Mouse (Mus musculus) liver, embryonic 14.5 days (tissue): ENCODE results near the gene Col4a2. TPM values are rescaled to one million over a fixed set of nuclear protein-coding genes. Genes with fewer than 3 reads are reported as not detected.

Experiments
- ATAC-seq: fragments of 200-750 bp; cut with Nextera tagmentation; 2 replicates; pipeline ENCODE4 v1.8.0; 2017; ENCODE audit warnings: moderate number of reproducible peaks, mild to moderate bottlenecking, moderate library complexity; ENCODE audit not compliant: insufficient read depth
- DNase-seq, 3 experiments: peaks; one replicate each; pipeline ENCODE4 v3.0.0-alpha.2; 2012 to 2013; ENCODE audit warnings: low read depth in 3 of 3, low spot score in 3 of 3
- H3K27ac ChIP-seq: fragments of 300-500 bp; sonication (generic); 2 replicates; pipeline ENCODE4 v1.5.1; 2014; ENCODE audit warnings: moderate library complexity, mild to moderate bottlenecking, control low read depth, inconsistent platforms
- H3K27me3 ChIP-seq: fragments of 300-500 bp; sonication (generic); 2 replicates; pipeline ENCODE4 v1.6.1; 2014; ENCODE audit warnings: mild to moderate bottlenecking, low read length, moderate library complexity; ENCODE audit not compliant: control insufficient read depth, insufficient read depth
- H3K36me3 ChIP-seq: fragments of 300-500 bp; sonication (generic); replicated peaks from 2 replicates; pipeline ENCODE4 v1.6.1; 2014; ENCODE audit warnings: low read depth; ENCODE audit not compliant: control insufficient read depth, insufficient read depth
- H3K4me1 ChIP-seq, 2 experiments: fragments of 200-500 bp in 1 of 2; fragments of 300-500 bp in 1 of 2; sonication (generic) in 1 of 2; replicated peaks; 2 replicates each; pipeline ENCODE4 v1.6.1; 2012 to 2014; ENCODE audit warnings: antibody characterized with exemption in 1 of 2, inconsistent platforms in 1 of 2, low read length in 1 of 2; ENCODE audit not compliant: control insufficient read depth in 2 of 2, insufficient read depth in 2 of 2
- H3K4me2 ChIP-seq: fragments of 300-500 bp; sonication (generic); 2 replicates; pipeline ENCODE4 v1.6.1; 2014; ENCODE audit warnings: low read depth, mild to moderate bottlenecking, control low read depth, moderate library complexity
- H3K4me3 ChIP-seq, 2 experiments: fragments of 200-500 bp in 1 of 2; fragments of 300-500 bp in 1 of 2; sonication (generic) in 1 of 2; 2 replicates each; pipeline ENCODE4 v1.5.1; 2012 to 2014; ENCODE audit warnings: low read depth in 2 of 2, low read length in 2 of 2, mild to moderate bottlenecking in 2 of 2, control low read depth in 1 of 2, inconsistent platforms in 1 of 2, moderate library complexity in 1 of 2; ENCODE audit not compliant: insufficient read depth in 1 of 2
- H3K9ac ChIP-seq: fragments of 300-500 bp; sonication (generic); replicated peaks from 2 replicates; pipeline ENCODE4 v1.6.1; 2014; ENCODE audit warnings: mild to moderate bottlenecking, control low read depth, moderate library complexity
- H3K9me3 ChIP-seq: fragments of 300-500 bp; sonication (generic); 2 replicates; pipeline ENCODE4 v1.6.1; 2016; ENCODE audit warnings: low read length, mixed read lengths; ENCODE audit not compliant: control insufficient read depth
- CTCF ChIP-seq: IDR thresholded peaks from 2 replicates; pipeline ENCODE4 v1.5.1; 2016; ENCODE audit warnings: antibody characterized with exemption, low read depth, control low read depth
- EP300 ChIP-seq: IDR thresholded peaks from 2 replicates; pipeline ENCODE4 v1.6.1; 2016; ENCODE audit warnings: antibody characterized with exemption, low read depth
- WGBS: fragments of 180-500 bp; shearing (Covaris S2); extraction: QIAGEN DNeasy Blood & Tissue Kit; methylation state at CpG from one replicate; pipeline ENCODE4 v1.1.7; 2014; ENCODE audit not compliant: insufficient replicate concordance; 5-methylcytosine and 5-hydroxymethylcytosine counted together
- polyA plus RNA-seq, 2 experiments: library from polyadenylated mRNA; depleted of rRNA in 1 of 2; stranded (reverse) in 1 of 2; unstranded in 1 of 2; fragments of >200 nt; fragmentation: Nextera tagmentation in 1 of 2; extraction: Ambion mirVana in 1 of 2; gene quantifications; 2 replicates each; pipeline versions ENCODE4 v1.2.1 to v1.2.3; 2012 to 2014

Col4a2 gene
- polyA plus RNA-seq, 2 experiments: 4.7 to 4.9 TPM

DNA sequence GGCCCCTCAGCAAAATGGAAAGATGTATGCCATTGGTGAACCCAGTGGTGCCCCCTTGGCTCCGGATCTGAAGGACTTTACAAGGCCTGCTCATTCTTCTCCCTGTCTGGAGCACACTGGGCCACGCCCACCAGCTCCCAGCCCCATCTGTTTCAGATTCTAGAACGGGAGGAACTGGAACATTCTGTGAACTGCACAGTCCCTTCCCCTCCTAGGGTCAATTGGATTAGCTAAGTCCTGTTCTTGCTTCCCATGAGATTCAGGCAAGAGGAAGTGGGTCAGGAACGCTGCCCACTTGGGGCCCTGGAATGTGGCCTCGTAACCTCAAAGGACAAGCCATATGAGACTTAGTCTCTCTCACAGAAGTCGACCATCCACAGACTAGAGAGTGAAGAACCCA lies 41.8 kb upstream of the Col4a2 start:
- 28% methylated on average over 6 of the region's 6 CpGs for WGBS
- no peaks in the 10 kb centered on the region for H3K36me3 ChIP-seq
- no peak overlapping the region for H3K9ac ChIP-seq
- H3K4me3 ChIP-seq: no peak overlapping the region
- TF ChIP-seq EP300: no peak
- TF ChIP-seq CTCF: no peak
- H3K4me1 ChIP-seq: peaks cover 0 to 11% of the 10 kb centered on the region in 2 experiments; a peak in 2 of 4 replicates
- H3K27ac ChIP-seq: no peak overlapping the region
- no peak for DNase-seq
- H3K27me3 ChIP-seq: no peaks in the 10 kb centered on the region
- H3K9me3 ChIP-seq: no peaks in the 10 kb centered on the region
- H3K4me2 ChIP-seq: no peak overlapping the region
- no peak for ATAC-seq

DNA sequence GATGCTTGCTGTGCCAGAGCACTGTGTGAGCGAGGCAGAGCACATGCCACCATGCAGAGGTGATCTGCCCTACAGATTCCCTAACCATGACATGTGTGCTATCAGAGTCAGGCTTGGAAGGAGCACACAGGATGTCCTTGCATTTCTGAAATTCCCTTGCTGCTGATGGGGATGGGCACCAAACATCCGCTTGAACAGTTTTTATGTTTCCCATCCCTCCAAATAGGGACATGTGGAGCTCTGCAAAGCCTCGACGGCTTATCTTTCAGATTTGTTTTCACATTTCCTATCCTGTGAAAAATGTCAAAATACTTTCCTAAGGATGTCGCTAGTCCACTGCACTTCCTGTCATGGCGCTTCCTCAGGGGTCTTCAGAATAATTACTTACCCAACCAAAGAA lies 40.4 kb upstream of the Col4a2 start:
- 39% methylated on average over 6 of the region's 6 CpGs for WGBS
- no peaks in the 10 kb centered on the region for H3K9me3 ChIP-seq
- no peak overlapping the region for H3K27ac ChIP-seq
- DNase-seq: no peak
- H3K27me3 ChIP-seq: no peaks in the 10 kb centered on the region
- TF ChIP-seq EP300: no peak
- no peak for TF ChIP-seq CTCF
- ATAC-seq: no peak
- no peak overlapping the region for H3K4me2 ChIP-seq
- no peaks in the 10 kb centered on the region for H3K36me3 ChIP-seq
- H3K9ac ChIP-seq: no peak overlapping the region
- peaks cover 0 to 14% of the 10 kb centered on the region in 2 experiments; a peak in 2 of 4 replicates for H3K4me1 ChIP-seq
- no peak overlapping the region for H3K4me3 ChIP-seq

DNA sequence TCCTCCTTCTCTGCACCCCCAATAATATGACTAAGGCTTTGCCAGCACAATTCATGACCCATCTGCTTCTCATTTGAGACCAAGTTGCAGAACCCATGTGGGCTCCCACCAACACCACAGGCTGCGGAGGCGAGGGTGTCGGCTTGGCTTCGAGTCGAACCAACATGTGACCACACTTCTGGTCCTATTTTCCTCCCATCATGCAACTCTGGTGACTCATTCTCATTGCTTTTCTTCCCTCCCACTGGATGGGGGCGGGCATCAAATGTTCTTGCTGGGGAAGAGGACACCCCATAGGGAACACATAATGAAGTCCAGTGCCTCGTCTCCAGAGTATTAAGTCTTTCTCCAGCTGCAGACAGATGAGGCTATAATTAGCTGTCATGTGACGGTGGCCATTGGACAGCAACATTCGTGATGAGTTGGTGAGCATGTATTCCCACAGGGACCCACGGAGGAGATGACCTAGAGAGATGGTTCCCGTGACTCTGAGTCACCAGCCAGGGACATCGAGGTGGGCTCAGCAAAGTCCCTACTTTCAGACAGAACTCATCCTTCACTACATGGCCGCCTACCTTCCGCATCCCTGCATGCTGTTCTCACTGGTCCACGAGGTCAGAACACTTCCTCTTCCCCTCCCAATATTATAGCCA lies 39.0 kb upstream of the Col4a2 start:
- Histone ChIP-seq H3K9ac (no peak overlapping the region), H3K36me3 (no peaks in the 10 kb centered on the region), H3K27ac (no peak overlapping the region), H3K27me3 (no peaks in the 10 kb centered on the region), H3K9me3 (no peaks in the 10 kb centered on the region), H3K4me1 (peaks cover 0 to 19% of the 10 kb centered on the region in 2 experiments; a peak in 3 of 4 replicates), H3K4me2 (no peak overlapping the region), H3K4me3 (no peak overlapping the region)
- ATAC-seq: no peak
- WGBS: 66% methylated on average over 15 of the region's 15 CpGs
- DNase-seq: no peak
- TF ChIP-seq CTCF: no peak
- TF ChIP-seq EP300: no peak

DNA sequence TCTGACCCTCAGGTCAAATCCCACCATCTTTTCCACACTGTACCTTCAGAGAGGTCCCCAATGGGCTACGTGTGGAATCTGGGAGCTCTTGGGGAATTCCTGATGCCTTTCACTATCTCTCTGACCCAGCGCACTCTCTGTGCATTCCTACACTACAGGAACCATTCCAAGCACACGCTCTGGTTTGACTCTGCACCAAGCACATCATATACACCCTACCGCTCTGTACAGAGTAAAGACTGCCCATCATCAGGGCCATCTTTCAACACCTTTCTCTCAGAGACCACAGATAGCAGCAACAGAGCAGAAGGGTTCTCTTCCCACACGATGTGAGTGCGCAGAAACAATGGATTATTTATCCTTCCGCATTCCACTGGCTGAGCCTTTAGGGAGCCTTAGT lies 38.2 kb upstream of the Col4a2 start:
- H3K36me3 ChIP-seq: no peaks in the 10 kb centered on the region
- H3K4me3 ChIP-seq: no peak overlapping the region
- ATAC-seq (no peak), DNase-seq (no peak)
- no peak overlapping the region for H3K4me2 ChIP-seq
- H3K27me3 ChIP-seq: no peaks in the 10 kb centered on the region
- H3K4me1 ChIP-seq: peaks cover 0 to 19% of the 10 kb centered on the region in 2 experiments; a peak in 3 of 4 replicates
- TF ChIP-seq EP300 (no peak), CTCF (no peak)
- H3K9ac ChIP-seq: no peak overlapping the region
- no peak overlapping the region for H3K27ac ChIP-seq
- WGBS: 61% methylated on average over 7 of the region's 7 CpGs
- no peaks in the 10 kb centered on the region for H3K9me3 ChIP-seq

DNA sequence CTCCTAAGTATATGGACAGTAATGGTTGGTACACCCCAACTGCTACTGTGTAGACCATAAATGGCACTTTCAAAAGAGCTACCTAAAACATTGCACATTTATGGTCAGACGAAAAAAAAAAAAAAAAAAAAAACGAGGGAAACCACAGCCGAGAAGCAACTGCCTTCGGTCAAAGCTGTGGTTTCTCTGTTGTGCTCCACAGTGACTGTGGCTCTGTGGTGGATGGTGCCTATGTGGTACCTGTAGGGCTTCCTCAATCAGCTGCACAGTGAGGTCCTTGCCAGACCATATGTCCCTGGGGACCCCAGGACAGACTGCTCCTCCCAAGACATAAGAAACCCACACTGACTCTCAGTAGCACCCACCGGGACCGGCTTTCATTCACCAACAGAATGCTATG lies 36.3 kb upstream of the Col4a2 start:
- no peak overlapping the region for H3K4me2 ChIP-seq
- no peak overlapping the region for H3K4me3 ChIP-seq
- 15% methylated on average over 6 of the region's 6 CpGs for WGBS
- no peaks in the 10 kb centered on the region for H3K9me3 ChIP-seq
- H3K9ac ChIP-seq: no peak overlapping the region
- no peaks in the 10 kb centered on the region for H3K27me3 ChIP-seq
- no peak for TF ChIP-seq CTCF
- no peak for TF ChIP-seq EP300
- DNase-seq: no peak
- no peaks in the 10 kb centered on the region for H3K36me3 ChIP-seq
- H3K4me1 ChIP-seq: peaks cover 0 to 22% of the 10 kb centered on the region in 2 experiments; a peak in 3 of 4 replicates
- H3K27ac ChIP-seq: no peak overlapping the region
- no peak for ATAC-seq
